Mouse (Mus musculus): ENCODE measurements around the gene Filip1.

Filip1 gene

GRCm38 (mm10) chr9:79875522-79876131 is 137.0 kb downstream of the Filip1 start:
- Histone ChIP-seq H3K4me1 (replicated peaks; ENCODE audit: low read depth, low read length) (no peaks in the 10 kb centered on the region), H3K27me3 (ENCODE audit: insufficient read depth, low read length) (no peaks in the 10 kb centered on the region), H3K4me3 (replicated peaks; ENCODE audit: low read length) (no peak overlapping the region), H3K9me3 (ENCODE audit: low read length) (no peaks in the 10 kb centered on the region), H3K36me3 (ENCODE audit: insufficient read depth, low read length) (no peaks in the 10 kb centered on the region)
- no peak for TF ChIP-seq CTCF (conservative IDR thresholded peaks at IDR 0.05; ENCODE audit: low read length)
- no peak for TF ChIP-seq NANOG (IDR thresholded peaks at IDR 0.05; ENCODE audit: borderline replicate concordance, low read length)
- TF ChIP-seq POU5F1 (IDR thresholded peaks at IDR 0.05; ENCODE audit: borderline replicate concordance, low read length) = no peak

GRCm38 (mm10) chr9:79872598-79872997 is 140.1 kb downstream of the Filip1 start:
- Histone ChIP-seq H3K4me1 (replicated peaks; ENCODE audit: low read depth, low read length) (no peaks in the 10 kb centered on the region), H3K27me3 (ENCODE audit: insufficient read depth, low read length) (no peaks in the 10 kb centered on the region), H3K9me3 (ENCODE audit: low read length) (no peaks in the 10 kb centered on the region), H3K36me3 (ENCODE audit: insufficient read depth, low read length) (no peaks in the 10 kb centered on the region), H3K4me3 (replicated peaks; ENCODE audit: low read length) (no peak overlapping the region)
- TF ChIP-seq NANOG (IDR thresholded peaks at IDR 0.05; ENCODE audit: borderline replicate concordance, low read length) (no peak), CTCF (conservative IDR thresholded peaks at IDR 0.05; ENCODE audit: low read length) (no peak), POU5F1 (IDR thresholded peaks at IDR 0.05; ENCODE audit: borderline replicate concordance, low read length) (no peak)

- Histone ChIP-seq H3K4me3 (replicated peaks; ENCODE audit: low read length) (no peak overlapping the region), H3K27me3 (ENCODE audit: insufficient read depth, low read length) (no peaks in the 10 kb centered on the region), H3K9me3 (ENCODE audit: low read length) (no peaks in the 10 kb centered on the region), H3K4me1 (replicated peaks; ENCODE audit: low read depth, low read length) (no peaks in the 10 kb centered on the region), H3K36me3 (ENCODE audit: insufficient read depth, low read length) (no peaks in the 10 kb centered on the region)
- TF ChIP-seq NANOG (IDR thresholded peaks at IDR 0.05; ENCODE audit: borderline replicate concordance, low read length) (no peak), POU5F1 (IDR thresholded peaks at IDR 0.05; ENCODE audit: borderline replicate concordance, low read length) (no peak), CTCF (conservative IDR thresholded peaks at IDR 0.05; ENCODE audit: low read length) (no peak)
Observed at GRCm38 (mm10) chr9:79869512-79869911, 143.1 kb downstream of the Filip1 start.

DNA sequence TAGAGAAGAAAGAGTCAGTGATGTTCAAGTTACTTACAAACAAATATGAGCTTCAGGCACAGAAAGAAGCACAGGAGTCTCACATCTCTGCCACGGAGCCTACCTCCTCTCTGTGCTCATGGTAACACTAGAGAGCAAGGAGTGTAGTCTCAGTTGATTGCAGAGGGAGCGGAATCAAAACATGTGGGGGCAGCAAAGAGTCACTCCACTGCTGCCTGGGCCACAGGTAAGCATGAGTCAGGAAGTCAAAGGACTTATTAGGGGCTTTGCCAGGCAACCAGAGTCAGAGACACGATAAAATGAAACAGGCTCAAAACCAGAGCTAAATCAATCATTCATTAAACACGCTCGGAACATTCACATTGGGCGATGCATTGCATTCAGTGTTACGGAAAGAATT is 146.7 kb downstream of the Filip1 start:
- Histone ChIP-seq H3K9me3 (ENCODE audit: low read length) (peaks cover 6% of the 10 kb centered on the region), H3K36me3 (ENCODE audit: insufficient read depth, low read length) (no peaks in the 10 kb centered on the region), H3K27me3 (ENCODE audit: insufficient read depth, low read length) (no peaks in the 10 kb centered on the region), H3K4me3 (replicated peaks; ENCODE audit: low read length) (no peak overlapping the region), H3K4me1 (replicated peaks; ENCODE audit: low read depth, low read length) (no peaks in the 10 kb centered on the region)
- TF ChIP-seq CTCF (conservative IDR thresholded peaks at IDR 0.05; ENCODE audit: low read length) (no peak), NANOG (IDR thresholded peaks at IDR 0.05; ENCODE audit: borderline replicate concordance, low read length) (no peak), POU5F1 (IDR thresholded peaks at IDR 0.05; ENCODE audit: borderline replicate concordance, low read length) (no peak)

DNA sequence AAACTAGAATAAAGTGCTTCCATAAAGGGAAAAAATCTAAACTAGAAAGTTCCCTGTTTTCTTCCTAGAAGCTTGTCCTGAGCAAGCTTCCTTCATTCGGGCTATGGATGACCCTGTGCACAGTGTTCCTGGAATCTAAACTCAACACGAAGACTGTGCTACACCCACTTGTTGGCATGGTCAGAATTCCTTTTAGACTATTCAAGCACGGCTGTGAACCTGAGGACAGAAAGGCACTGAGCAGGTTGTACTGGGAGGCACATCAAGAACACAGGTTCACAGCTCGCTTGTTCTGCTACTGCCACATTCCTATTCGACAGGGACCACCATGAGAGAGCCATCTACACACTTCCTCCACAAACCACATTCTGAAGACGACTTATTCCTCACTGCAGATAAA is 150.1 kb downstream of the Filip1 start:
- Histone ChIP-seq H3K4me1 (replicated peaks; ENCODE audit: low read depth, low read length) (no peaks in the 10 kb centered on the region), H3K9me3 (ENCODE audit: low read length) (peaks cover 25% of the 10 kb centered on the region), H3K27me3 (ENCODE audit: insufficient read depth, low read length) (no peaks in the 10 kb centered on the region), H3K36me3 (ENCODE audit: insufficient read depth, low read length) (no peaks in the 10 kb centered on the region), H3K4me3 (replicated peaks; ENCODE audit: low read length) (no peak overlapping the region)
- TF ChIP-seq POU5F1 (IDR thresholded peaks at IDR 0.05; ENCODE audit: borderline replicate concordance, low read length) = no peak
- TF ChIP-seq NANOG (IDR thresholded peaks at IDR 0.05; ENCODE audit: borderline replicate concordance, low read length) = no peak
- TF ChIP-seq CTCF (conservative IDR thresholded peaks at IDR 0.05; ENCODE audit: low read length) = no peak

GRCm38 (mm10) chr9:79847099-79847498 is 165.6 kb downstream of the Filip1 start:
- TF ChIP-seq CTCF (conservative IDR thresholded peaks at IDR 0.05; ENCODE audit: low read length) (no peak), POU5F1 (IDR thresholded peaks at IDR 0.05; ENCODE audit: borderline replicate concordance, low read length) (no peak), NANOG (IDR thresholded peaks at IDR 0.05; ENCODE audit: borderline replicate concordance, low read length) (no peak)
- no peak overlapping the region for H3K4me3 ChIP-seq (replicated peaks; ENCODE audit: low read length)
- no peaks in the 10 kb centered on the region for H3K27me3 ChIP-seq (ENCODE audit: insufficient read depth, low read length)
- peaks cover 17% of the 10 kb centered on the region for H3K9me3 ChIP-seq (ENCODE audit: low read length)
- no peaks in the 10 kb centered on the region for H3K36me3 ChIP-seq (ENCODE audit: insufficient read depth, low read length)
- H3K4me1 ChIP-seq (replicated peaks; ENCODE audit: low read depth, low read length) = no peaks in the 10 kb centered on the region

DNA sequence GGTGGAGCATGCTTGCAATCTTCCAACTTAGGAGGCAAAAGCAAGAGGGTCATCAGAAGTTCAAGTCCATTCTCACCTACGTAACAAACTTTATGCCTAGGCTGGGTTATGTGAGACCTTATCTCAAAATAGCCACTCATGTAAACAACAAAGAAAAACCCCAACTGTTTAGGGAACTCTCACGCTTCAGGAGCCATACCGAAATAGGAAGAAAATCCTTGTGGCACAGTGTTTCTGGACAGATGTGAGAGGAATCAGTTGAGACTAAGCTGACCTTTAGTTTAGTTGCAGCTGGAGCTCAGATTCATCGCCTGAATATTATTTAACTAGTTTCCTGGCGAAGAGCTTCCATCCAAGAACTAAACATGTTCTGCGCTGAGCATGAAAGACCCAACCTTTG is 170.0 kb downstream of the Filip1 start:
- H3K4me1 ChIP-seq (replicated peaks; ENCODE audit: low read depth, low read length) = no peaks in the 10 kb centered on the region
- H3K4me3 ChIP-seq (replicated peaks; ENCODE audit: low read length) = no peak overlapping the region
- peaks cover 10% of the 10 kb centered on the region for H3K9me3 ChIP-seq (ENCODE audit: low read length)
- TF ChIP-seq POU5F1 (IDR thresholded peaks at IDR 0.05; ENCODE audit: borderline replicate concordance, low read length) (no peak), NANOG (IDR thresholded peaks at IDR 0.05; ENCODE audit: borderline replicate concordance, low read length) (no peak), CTCF (conservative IDR thresholded peaks at IDR 0.05; ENCODE audit: low read length) (no peak)
- no peaks in the 10 kb centered on the region for H3K36me3 ChIP-seq (ENCODE audit: insufficient read depth, low read length)
- no peaks in the 10 kb centered on the region for H3K27me3 ChIP-seq (ENCODE audit: insufficient read depth, low read length)

DNA sequence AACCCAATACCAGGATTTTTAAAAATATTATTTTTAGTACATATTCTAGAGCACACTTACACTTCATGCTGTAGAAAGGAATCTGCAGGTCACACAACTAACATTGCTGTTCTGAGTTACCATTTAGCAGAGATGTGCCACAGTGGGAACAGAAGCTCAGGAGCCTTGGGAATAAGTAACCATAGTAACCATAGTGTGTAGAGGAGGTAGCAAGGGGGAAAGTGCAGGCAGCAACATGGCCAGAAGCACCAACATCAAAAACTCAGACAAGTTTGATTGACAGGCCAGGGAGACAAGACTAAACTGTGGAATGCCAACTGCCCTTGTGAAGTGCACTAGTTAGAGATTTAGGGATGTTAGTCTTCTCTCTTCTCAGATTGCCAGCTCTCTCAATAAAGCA is 170.6 kb downstream of the Filip1 start:
- H3K4me1 ChIP-seq (replicated peaks; ENCODE audit: low read depth, low read length) = no peaks in the 10 kb centered on the region
- H3K36me3 ChIP-seq (ENCODE audit: insufficient read depth, low read length) = no peaks in the 10 kb centered on the region
- H3K27me3 ChIP-seq (ENCODE audit: insufficient read depth, low read length) = no peaks in the 10 kb centered on the region
- H3K9me3 ChIP-seq (ENCODE audit: low read length) = peaks cover 4% of the 10 kb centered on the region; the same call in 1 of the 2 replicates
- H3K4me3 ChIP-seq (replicated peaks; ENCODE audit: low read length) = no peak overlapping the region
- TF ChIP-seq NANOG (IDR thresholded peaks at IDR 0.05; ENCODE audit: borderline replicate concordance, low read length) (no peak), POU5F1 (IDR thresholded peaks at IDR 0.05; ENCODE audit: borderline replicate concordance, low read length) (no peak), CTCF (conservative IDR thresholded peaks at IDR 0.05; ENCODE audit: low read length) (no peak)

DNA sequence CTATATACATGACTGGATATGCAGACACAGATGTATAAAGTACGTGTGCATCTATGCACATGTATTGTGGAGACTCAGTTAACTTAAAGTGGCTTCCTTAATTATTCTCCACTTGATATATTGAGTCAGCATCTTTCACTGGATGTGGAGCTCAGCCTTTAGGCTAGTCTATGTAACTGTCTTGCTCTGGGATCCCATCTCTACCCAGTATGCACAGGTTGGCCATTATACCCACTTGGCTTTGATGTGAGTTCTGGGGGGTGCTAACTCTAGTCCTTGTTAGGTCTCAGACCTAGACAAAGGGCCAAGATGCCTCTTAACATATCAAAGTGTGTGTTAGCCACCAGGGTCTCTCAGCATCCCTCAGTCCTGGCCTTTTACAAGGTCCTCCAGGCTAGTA is 181.4 kb downstream of the Filip1 start:
- no peaks in the 10 kb centered on the region for H3K9me3 ChIP-seq (ENCODE audit: low read length)
- H3K4me3 ChIP-seq (replicated peaks; ENCODE audit: low read length) = no peak overlapping the region
- H3K4me1 ChIP-seq (replicated peaks; ENCODE audit: low read depth, low read length) = peaks cover 17% of the 10 kb centered on the region
- TF ChIP-seq POU5F1 (IDR thresholded peaks at IDR 0.05; ENCODE audit: borderline replicate concordance, low read length) (no peak), CTCF (conservative IDR thresholded peaks at IDR 0.05; ENCODE audit: low read length) (no peak), NANOG (IDR thresholded peaks at IDR 0.05; ENCODE audit: borderline replicate concordance, low read length) (no peak)
- no peaks in the 10 kb centered on the region for H3K36me3 ChIP-seq (ENCODE audit: insufficient read depth, low read length)
- H3K27me3 ChIP-seq (ENCODE audit: insufficient read depth, low read length) = peaks cover 11% of the 10 kb centered on the region; the same call in 1 of the 2 replicates
